Mouse (Mus musculus) R1 (cell line): ENCODE measurements at regions not wholly inside any gene's neighbourhood (a gene's known extent, or its start where the extent isn't known, plus 50 kb on each side); places are given as distances from the start of the nearest gene placed in this dataset.

Source experiments
- DNase-seq: peaks from one replicate; pipeline ENCODE4 v3.0.0-alpha.2; 2018; ENCODE audit warnings: low read depth, low spot score

GRCm38 (mm10) chr2:48620815-48621214 lies 193.1 kb upstream of the Acvr2a start:
- DNase-seq, result no peak

DNA sequence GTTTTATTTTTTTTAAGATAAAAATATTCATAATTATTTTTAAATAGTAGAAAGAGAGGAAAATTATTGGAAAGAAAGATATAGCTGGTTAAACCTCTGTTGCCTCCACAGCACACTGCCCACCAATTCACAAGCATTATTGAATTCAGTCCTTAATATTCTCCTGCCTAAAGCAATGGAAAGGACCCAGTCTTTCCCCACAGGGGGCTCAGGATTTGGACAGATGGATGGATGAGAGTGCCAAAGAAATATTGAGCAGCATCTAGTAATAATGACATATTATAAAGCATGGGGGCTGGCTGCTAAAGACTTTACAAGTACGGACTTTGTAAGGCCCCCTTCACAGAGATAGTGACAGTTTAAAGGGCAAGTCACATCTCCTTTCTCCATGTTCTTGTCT lies 191.6 kb upstream of the Acvr2a start:
- DNase-seq, result no peak

GRCm38 (mm10) chr2:48624040-48624439 lies 189.9 kb upstream of the Acvr2a start:
- DNase-seq, result peak; percentile 3

- peak; percentile 4 for DNase-seq
These were observed 189.4 kb upstream of the Acvr2a start for GRCm38 (mm10) chr2:48624461-48624860.

- DNase-seq, result no peak
These were observed 186.9 kb upstream of the Acvr2a start for GRCm38 (mm10) chr2:48627011-48627410.

DNA sequence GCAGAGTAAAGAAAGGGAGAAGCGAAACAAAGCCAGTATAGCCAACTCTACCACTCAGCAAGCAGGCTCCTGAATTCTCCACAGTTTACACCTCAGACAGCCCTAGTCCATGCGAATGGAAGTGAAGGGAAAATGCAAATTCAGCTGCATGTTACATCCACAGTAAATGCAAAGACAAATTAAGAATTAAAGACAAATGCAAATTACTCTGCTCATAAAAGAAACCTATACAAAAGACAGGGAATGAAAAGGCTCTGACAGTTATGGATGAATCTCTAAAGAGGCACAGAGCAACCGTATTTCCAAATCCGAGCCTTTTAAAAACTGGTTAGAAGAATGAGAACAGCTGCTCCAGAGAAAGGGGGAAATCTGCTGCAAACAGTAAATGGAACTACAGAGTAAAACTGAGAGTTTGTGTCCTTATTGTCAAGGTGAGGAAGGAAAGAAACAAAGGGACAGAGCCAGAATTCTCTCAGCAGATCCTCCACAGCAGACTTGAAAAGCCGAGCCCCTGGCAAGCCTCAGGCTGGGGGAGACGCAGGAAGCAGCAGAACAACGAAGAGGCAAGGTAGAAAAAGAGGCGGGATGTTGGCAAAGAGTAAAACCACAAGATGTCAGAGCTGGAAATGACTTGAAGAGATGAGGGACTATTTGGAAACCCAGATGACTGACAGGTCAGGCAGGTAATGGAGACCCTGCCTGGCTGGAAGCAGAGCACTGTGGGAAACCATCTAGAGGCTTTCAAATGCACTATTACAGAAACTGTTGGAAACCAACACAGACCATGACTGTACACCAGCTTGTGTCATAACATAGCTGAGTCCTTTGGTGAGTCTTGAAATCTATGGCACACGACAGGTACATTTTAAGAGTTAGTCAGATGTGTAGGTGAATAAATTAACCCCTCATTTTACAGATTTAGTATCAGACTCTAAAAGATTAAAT lies 184.5 kb upstream of the Acvr2a start:
- DNase-seq, result no peak

GRCm38 (mm10) chr2:48634456-48635174 lies 179.3 kb upstream of the Acvr2a start:
- DNase-seq, result no peak

DNA sequence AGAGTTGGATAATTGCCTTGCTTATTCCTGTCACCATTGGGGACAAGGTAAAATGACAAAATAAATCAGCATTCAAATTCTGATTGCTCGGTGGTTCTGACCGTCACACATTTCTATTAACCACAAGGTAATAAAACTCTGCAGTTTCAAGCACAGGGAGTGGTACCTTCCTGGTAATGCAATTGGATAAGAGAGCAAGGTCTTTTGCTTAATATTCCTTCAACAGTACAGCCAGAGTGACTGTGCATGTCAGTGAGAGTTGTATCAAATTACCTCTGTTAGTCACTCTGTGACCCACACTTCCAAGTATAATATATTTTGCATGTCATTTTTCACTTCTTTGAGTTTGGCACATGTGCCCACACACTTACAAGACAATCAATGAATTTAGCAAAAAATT lies 177.8 kb upstream of the Acvr2a start:
- DNase-seq, result no peak

- DNase-seq, result no peak
These were observed 169.8 kb upstream of the Acvr2a start for GRCm38 (mm10) chr2:48644114-48644513.

GRCm38 (mm10) chr2:48650281-48650680 lies 163.6 kb upstream of the Acvr2a start:
- DNase-seq, result no peak

DNA sequence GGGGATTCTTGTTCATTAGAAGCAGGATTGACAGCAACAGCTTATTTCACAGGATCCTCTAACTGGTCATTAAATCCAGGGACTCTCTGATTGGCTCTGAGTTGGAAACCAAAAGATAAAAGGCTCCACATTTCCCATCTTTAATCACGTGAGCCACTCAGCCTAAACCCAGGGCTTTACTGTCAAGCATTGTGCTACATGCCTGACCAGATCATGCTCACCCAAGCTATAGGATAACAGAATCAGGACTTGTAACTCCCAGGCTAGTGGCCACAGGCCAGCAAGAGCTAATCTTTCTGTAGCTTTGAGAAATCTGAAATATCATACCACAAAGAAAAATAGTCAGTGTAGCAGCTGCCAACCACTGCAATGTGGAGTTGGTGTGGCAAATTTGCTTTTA lies 152.7 kb upstream of the Acvr2a start:
- no peak for DNase-seq

DNA sequence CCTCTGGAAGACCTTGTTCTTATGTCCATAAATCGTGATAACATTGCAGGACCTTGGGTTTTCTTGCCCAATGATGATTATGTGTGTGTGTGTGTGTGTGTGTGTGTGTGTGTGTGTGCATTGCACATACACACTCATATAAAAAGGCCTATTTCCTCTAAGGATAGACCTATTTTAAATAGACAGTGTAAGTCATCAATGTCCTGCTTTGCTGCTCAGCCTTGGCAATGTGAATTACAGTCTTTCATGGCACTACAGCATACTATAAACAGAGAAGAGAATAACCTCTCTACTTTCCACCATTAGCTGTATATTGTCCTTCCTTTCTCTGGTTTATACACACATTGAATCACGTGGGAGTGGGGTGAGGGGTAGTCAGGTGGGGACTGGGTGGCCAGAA lies 148.8 kb upstream of the Acvr2a start:
- no peak for DNase-seq

- DNase-seq, result no peak
These were observed 124.8 kb upstream of the Acvr2a start for GRCm38 (mm10) chr2:48689098-48689497.

- DNase-seq, result no peak
These were observed 119.4 kb upstream of the Acvr2a start for GRCm38 (mm10) chr2:48694509-48694908.

DNA sequence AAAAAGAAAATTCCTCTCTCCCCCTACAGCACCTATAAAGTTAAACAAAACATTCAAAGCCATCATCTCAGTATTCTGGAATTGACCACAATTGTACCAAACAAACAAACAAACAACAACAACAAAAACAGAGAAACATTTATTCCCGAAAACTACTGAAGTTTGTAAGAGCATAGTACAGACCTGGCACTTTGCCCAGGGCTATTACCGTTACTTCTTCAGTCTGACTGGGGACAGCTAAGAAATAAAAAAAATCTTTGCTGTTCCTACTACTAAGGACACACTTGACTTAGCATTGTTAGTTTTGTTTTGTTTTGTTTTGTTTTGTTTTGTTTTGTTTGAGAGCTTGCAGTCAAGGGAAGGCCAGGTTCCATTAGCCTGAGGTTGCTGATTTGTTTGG lies 113.0 kb upstream of the Acvr2a start:
- no peak for DNase-seq

DNA sequence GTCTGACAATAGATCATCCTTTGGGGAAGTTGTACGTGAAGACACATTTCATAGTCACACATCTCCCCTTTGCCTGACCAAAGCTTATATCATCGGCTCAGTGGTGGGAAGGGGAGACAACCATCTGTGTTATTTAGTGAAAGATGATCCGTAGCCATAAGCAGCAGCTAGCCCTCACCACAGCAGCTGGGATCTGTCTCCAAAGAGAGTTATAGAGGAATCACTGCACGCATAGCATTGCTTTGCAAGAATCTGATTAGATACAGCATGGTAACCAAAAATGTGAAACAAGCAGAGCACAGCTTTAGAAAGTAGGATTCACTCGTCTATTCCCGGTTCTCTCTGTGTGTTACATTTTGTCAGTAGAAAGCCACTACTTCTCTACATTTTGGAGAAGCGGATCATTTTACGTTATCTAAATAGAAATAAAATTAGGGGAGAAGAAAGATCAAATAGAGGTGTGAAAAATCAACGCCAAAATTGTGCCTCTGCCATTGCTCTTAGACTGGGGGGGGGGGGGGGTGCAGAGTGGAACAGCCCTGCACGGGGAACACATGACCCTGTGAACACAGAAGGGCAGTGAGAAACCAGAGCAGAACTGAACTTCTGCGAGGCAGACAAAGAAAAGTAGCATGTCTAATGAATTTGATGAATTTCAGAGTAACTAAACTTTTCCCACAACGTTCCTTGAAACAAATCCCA lies 108.7 kb upstream of the Acvr2a start:
- no peak for DNase-seq

DNA sequence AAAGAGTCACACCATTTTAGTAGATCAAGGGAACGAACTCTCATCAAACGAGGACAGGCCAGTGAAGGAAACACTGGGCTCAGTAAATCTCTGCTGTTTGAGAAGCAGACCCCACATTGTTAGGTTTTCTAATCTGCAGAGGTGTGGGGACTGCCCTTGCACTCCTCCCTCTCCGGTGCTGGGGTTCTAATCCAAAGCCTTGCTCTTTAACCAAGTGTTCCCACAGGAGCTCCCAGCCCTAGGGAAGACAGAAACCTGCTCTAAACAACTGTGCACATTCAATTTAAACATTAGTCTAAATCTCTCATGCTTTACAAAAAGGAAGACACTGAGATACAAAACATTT lies 108.1 kb upstream of the Acvr2a start:
- DNase-seq, result no peak

DNA sequence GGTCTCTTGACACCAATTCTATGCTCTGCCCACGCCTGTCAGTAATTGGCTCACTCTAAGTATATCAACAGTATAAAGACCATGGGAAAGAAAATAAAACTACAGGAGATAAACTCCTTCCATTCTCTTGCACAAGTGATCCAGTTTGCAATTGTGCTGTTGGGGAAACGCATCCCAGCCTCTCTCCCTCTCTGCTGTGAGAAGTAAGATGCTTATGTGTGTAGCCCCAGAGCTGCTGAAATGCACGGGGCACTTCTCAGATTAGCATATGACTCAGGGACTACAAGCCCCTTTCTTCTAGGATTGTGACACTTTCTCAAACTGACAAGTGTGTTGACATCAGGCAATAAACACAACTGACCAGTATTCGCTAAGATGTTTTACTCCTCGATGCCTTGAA lies 107.7 kb upstream of the Acvr2a start:
- DNase-seq, result no peak

DNA sequence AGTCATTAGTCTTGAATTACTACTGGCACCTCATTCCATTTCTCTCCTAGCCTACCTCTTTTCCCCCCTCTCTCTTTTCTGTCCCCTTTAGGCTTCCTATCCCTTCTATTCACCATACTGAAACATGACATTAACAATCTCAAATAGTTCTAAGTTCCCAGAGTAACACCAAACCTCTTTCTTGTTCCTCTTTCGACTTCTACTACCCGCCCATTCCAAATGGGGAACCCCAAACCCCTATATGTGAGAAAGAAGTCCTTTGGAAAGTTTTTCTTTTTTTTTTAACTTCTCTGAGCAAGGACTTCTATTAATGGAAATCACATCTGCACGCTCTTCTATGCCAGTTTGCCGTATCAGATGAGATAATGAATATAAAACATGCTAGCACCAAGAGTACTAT lies 97.7 kb upstream of the Acvr2a start:
- DNase-seq, result no peak

DNA sequence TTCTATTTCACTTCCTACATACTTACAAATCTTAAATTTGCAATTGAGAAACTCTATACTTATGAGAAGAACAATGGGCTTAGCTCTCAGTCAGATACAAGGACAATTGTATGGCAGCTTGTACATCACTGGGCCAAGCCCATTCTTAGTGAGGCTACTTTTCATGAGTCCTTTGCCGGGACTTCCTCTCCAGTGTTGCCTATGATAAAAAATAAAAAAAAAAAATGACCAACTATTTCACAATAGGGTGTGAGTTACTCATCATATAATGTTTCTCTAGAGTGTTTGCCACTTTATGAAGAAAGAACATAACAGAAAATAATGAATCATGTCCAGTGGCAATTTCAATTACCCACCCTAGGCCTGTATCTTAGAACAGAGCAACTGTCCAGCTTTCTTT lies 96.1 kb upstream of the Acvr2a start:
- no peak for DNase-seq

DNA sequence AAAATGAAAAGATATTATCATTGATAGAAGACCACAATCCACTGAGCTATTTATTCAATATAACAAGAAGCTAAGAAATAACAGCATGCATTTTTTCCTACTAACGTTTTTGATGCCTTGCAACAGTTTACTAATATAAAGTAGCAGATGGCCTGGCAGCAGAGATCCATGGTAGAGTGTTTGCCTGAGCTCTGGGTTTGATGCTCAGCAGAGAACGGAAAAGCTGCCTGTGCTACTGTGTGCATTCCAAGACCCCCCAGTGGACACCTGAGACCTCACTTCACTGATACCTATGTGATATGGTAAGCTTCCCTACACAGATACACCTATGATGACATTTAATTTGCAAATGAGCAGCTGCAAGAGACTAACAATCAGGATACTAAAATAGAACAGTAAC lies 95.6 kb upstream of the Acvr2a start:
- DNase-seq, result no peak

DNA sequence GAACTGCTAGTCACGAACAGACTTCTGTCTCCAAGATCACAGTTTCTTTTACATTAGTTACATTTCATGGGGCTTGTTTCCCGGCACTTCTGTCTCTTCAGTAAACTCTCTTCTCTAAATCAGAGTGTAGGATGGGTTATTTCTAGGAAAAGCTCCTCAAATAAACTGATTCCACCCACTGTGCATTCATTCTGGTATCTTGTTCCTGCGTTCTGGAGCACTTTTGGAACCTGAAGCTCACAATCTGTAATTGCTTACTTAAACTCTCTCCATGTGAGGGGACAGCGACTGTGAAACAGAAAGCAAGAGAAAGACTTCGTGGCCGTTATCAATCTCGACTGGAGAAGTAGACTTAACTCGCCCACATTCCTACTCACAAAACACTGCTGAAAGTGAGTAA lies 83.1 kb upstream of the Acvr2a start:
- DNase-seq, result peak; percentile 16
